Mouse (Mus musculus) lung, adult 18-20 months (tissue): ENCODE measurements around the gene Rrp12.
"Not testable (repeated sequence)": the region's sequence is repeated elsewhere in the genome, so short reads cannot be mapped to it uniquely, and the experiment has no call there.

Experiments
- DNase-seq, 2 experiments: peaks; one replicate each; pipeline ENCODE4 v3.0.0; 2022; ENCODE audit warnings: mixed read lengths in 2 of 2

Rrp12 gene

DNA sequence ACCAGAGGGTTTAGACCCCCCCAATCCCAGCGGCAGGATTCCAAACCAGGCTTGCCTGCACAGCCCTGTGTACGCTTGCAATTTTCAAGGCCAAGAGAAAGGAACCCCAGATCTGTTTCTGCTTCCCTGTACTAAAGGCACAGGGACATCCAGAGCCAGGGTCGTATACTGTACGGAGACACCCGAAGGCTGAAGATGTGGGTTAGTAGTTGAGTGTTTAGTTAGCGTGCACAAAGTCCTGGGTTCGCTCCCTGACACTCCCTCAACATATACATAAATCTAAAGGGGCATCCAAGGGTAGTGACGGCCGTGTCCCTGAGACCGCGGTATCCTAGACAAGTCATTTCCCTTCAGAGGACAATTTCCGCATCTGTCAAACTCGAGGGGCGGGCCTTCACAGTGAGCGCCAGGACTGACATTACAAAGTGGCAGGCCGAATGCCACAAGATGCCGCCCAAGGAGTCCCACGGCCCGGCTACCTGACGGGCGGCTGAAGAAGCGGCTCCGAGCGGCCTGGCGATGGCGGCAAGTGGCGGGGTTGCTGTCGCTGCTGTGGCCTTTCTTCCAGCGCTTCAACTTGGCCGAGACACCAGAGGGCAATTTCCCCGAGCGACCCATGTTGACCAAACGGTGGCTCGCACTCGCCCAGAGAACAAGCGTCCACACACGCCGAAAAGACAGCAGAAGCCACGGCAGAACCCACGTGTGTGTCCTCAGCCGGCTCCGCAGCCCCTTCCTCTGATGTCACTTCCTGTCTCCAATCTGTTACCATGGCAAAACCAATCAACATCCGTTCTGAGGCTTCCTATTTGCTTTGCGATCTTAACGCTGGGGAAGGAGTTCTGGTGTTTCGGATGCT is at the start of gene Rrp12:
Gene Rrp12, minus strand, starts transcription at position 714 of the 859 bp plus-strand sequence.
- peak; percentile 83 to 90 for DNase-seq

DNA sequence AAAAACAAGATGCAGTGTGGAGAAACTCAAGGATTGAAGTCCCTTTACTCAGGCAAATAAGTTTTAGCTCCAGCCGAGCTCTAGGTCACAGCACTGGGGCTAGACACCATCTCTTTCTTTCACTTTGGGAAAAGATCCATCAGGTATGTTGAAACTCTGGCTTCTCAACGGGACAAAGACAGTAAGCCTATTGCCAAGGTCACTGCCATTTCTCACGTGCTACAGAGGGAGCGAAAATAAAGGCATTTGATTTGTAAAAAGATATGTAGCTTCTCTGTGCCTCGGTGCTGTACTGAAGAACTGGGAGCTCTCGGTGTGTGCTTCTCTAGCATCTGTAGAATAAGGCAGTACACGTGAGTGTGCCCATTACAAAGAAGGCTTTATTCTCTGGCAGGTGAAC is 47.9 kb upstream of the Rrp12 start:
- no peak for DNase-seq

GRCm38 (mm10) chr19:41938539-41938938 is 42.6 kb upstream of the Rrp12 start:
- no peak for DNase-seq

- no peak for DNase-seq
Observed at GRCm38 (mm10) chr19:41935921-41936320, 39.9 kb upstream of the Rrp12 start.

DNA sequence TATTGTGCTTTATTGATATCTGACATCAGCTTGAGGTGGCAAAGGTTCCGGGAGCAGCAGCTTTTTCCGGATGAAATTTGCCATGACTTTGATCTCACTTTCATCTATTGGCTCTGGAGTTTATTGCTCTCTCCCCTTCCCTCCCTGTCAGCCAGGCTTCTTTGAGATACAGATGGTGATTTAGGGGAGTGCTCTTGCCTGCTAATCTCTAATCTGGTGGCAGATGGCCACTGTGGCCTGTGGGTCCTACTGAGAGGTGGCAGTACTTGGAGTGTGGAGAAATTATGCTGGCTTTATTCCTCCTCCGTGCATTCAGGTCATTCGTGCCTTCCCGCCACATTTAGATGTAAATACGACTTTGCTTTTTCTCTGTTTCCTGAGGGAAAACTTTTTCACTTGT is 38.2 kb upstream of the Rrp12 start:
- DNase-seq = no peak

- DNase-seq = peak; percentile 99
Observed at GRCm38 (mm10) chr19:41933179-41934086, 37.5 kb upstream of the Rrp12 start, which contains the start of the genes Exosc1 and Zdhhc16. Gene Exosc1, minus strand, starts transcription at chr19:41933423. Gene Zdhhc16, plus strand, starts transcription at chr19:41933480.

GRCm38 (mm10) chr19:41932686-41933085 is 36.7 kb upstream of the Rrp12 start:
- no peak for DNase-seq

DNA sequence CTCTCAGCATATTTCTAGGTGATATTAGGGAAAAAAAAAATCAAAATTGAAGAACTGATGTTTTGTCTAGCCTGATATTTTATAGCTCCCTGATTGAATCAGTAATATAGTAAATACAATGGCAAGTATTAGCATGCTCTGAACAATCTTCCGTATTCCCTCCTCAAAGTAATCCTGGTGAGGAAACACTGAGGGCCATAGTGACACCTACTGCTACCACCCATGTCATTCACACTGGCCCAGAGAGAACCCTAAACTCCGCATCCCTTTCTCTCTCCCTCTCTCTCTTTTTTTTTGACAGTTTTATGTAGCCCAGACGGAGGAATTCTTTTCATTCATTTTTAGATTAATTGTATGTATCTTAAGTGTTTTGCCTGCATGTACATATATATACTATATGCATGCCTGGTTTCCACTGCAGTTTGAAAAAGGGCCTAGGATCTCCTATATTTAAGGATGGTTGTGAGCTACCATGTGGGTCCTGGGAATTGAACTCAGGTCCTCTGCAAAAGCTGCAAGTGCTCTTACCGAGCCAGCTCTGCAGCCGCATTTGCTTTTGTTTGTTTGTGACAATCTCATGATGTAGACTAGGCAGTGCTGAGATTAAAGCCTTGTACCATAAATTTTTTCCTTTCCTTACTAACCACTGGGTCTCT is 24.6 kb upstream of the Rrp12 start:
- DNase-seq = no peak

- DNase-seq = no peak
Observed at GRCm38 (mm10) chr19:41919471-41919870, 23.5 kb upstream of the Rrp12 start.

DNA sequence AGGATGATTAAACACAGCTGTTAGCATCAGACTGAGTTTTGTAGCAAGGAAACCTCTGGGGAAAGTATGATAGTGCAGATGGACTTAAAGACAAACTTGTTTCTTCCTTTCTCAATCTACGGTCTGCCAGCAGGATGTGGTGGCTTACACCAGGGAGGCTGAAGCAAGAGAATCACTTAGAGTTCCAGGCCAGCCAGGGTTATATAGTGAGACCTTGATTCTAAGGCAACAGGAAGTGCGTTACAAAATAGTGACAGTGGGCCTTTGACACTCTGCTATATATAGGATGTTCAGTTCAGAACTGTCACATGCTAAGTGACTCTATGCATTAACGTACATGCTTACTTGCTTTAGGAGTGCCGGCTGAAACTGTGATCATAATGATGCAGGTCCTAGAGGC is 20.9 kb upstream of the Rrp12 start:
- DNase-seq = no peak

GRCm38 (mm10) chr19:41915294-41915693 is 19.3 kb upstream of the Rrp12 start:
- no peak for DNase-seq

DNA sequence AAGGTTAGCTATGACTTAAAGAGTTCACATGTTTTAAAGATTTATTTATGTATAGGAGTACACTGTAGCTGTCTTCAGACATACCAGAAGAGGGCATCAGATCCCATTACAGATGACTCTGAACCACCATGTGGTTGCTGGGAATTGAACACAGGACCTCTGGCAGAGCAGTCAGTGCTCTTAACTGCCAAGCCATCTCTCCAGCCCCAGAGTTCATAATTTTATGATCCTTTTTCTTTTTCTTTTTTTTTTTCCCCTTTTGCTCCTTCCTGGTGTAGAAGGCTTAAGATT is 18.6 kb upstream of the Rrp12 start:
- not testable (repeated sequence) for DNase-seq

DNA sequence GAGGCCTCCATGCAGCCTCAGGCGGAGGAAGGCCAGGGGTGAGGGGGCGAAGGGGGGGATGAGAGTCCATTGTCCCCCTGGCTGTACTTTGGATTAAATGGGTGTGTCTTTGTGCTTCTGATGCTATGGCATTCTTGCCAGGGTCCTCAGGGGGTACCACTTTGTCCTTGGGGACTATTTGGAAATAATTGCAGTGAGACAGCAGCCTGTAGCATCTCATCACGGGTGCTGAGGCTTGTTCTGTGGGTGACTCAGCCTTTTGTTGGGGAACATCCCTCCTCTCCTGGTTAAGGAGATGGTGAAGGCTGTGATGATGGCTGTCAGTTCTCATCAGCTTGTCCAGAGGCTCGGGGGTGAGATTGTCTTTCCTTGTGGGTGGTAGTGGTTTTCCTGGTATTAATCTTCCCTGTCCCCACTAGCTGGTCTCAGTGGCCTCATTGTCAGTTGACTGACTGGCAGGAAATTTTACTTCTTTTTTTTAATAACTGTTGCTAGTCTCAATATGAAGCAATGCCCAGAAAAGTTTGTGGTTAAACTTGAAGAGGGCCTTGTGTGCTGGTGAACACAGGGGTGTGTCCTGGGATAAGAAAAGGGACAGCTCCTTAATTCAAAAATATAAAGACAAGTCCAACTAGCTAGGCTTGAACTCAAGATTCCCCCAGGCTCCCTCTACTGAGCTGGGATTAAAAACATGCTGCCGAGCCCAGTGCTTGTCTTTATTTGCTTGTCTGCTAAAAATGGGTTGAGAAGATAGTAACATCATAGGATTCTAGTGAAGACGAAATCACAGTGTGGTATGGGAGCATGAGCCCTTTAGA is 18.0 kb upstream of the Rrp12 start:
- DNase-seq = no peak

- peak; percentile 41 to 46 for DNase-seq
Observed at GRCm38 (mm10) chr19:41912121-41913080, 16.4 kb upstream of the Rrp12 start.

GRCm38 (mm10) chr19:41911178-41912073 is 15.5 kb upstream of the Rrp12 start, which contains the start of gene Pgam1:
Gene Pgam1, plus strand, starts transcription at chr19:41911923.
- DNase-seq = peak; percentile 96 to 97

DNA sequence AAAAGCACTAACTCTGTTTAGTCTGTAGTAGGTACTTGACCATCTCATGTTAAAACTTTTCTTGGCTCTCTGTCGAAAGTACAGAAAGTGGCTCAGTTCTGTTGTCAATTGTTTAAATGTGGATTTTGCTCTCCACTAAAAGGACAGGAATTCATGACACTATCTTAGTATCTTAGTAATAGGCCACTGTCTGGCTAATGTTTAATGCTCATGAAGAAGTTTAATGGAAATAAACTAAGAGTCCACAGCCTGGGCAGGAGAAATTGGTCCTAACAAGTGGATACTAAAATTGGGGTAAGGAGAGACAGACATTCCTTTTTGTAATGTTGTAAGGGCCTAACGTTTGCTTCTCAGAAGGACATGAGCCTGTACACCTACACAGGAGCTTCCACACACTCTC is 14.4 kb upstream of the Rrp12 start:
- DNase-seq = no peak

GRCm38 (mm10) chr19:41908736-41909135 is 12.8 kb upstream of the Rrp12 start:
- DNase-seq = no peak

DNA sequence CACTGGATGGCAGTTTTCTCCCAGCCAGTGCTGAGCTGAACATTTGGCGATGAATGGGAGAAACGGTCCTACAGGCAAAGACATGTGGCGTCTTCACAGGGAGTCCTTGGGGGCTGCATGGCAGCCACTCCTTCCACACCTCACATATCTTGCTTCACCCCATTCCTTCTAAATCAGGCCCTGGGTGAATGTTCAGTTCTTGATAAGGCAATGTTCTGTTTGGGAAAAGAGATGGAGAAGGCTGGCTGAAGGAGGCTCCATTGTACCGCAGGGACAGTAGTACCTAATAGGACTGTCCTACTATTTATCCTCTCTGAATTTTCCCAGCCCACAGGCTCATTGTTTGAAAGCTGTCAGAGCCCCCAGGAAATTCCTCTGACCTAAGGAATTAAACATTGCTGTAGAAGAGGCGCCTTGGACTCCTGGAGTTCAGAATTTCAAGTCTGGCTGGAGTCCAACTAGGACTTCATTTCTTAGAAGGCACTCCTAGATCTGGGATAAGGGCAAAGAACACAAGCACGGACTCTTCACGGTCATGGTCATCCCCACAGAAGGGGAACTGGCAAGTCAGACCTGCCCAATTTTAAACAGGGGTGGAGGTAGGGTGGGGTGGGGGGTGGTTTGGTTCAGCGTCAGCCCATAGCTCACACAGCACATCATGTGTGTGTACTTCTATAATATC is 11.2 kb upstream of the Rrp12 start:
- DNase-seq = no peak
